Mouse (Mus musculus): ENCODE measurements around the gene Nkx2-5.

DNA sequence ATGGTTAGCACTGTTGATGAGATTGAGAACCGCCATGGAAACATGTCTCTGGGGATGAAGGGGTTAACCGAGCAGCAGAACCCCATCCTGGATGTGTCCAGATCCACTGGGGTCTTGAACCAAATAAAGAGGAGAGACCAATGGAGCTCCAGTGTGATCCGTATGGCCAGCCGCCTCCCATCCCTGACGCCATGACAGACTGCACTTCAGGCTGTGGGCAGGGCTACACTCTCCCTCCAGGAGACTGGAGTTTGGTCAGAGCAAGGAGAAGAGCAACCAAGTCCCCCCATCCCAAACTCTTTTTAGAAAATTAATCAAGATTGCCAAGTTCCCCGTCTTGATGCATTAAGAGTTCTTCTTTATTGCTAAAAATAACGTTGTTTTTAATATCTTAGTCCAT lies 33.1 kb upstream of the Nkx2-5 start:
- TF ChIP-seq TAL1 (IDR thresholded peaks at IDR 0.05; ENCODE audit: low read length) (no peak), ZMIZ1 (IDR thresholded peaks at IDR 0.05; ENCODE audit: low read depth, low read length) (no peak), CTCF (IDR thresholded peaks at IDR 0.05 in 2 of 3, conservative IDR thresholded peaks at IDR 0.05 in 1 of 3; ENCODE audit: control insufficient read depth in 1 of 3, insufficient read depth in 1 of 3, low read depth in 2 of 3, low read length in 3 of 3, poor library complexity in 1 of 3, severe bottlenecking in 1 of 3) (no peak), EP300 (IDR thresholded peaks at IDR 0.05; ENCODE audit: low read depth in 1 of 2, low read length in 2 of 2) (no peak)
